Mouse (Mus musculus): ENCODE measurements around the gene Gpd2.

Gpd2 gene

DNA sequence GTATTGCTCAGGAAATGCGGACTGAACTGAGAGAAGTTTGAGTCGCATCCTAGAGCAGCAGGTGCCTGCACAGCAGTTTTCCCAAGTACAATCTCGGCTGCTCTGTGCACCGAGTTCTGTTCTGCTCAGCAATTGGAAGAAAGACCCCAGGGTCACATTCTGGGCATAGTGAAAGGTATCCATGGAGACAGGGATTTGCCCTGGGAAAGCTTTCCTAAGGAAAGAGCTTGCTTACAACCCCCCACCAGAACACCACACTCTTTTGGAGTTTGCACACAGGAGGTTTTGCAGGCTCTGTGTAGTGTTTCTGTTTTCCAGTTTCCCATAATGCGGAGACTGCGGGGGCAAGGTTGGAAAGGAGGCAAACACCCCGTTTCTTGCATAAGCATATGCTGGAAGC lies 150.4 kb downstream of the Gpd2 start:
- DNase-seq (ENCODE audit: low read depth, low spot score): no peak

DNA sequence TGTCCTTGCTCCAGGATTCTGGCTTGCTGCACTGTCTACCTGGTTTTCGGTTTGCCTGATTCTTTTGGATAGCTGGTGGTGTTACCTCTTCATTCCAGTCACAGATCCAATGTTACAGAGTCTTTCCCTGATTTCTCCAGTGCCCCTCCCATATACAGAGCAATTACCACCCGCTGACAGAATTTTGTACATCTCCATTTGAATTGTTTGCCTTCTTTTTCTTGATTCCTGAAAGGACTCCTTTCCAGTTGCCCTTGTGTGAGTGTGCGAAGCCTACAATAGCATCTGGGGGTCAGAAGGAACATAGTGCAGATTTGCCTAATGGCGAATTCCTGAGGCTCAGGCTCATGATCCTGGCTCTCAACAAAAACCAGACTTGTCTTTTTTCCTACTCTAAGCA lies 157.6 kb downstream of the Gpd2 start:
- DNase-seq (ENCODE audit: low read depth, low spot score): no peak

DNA sequence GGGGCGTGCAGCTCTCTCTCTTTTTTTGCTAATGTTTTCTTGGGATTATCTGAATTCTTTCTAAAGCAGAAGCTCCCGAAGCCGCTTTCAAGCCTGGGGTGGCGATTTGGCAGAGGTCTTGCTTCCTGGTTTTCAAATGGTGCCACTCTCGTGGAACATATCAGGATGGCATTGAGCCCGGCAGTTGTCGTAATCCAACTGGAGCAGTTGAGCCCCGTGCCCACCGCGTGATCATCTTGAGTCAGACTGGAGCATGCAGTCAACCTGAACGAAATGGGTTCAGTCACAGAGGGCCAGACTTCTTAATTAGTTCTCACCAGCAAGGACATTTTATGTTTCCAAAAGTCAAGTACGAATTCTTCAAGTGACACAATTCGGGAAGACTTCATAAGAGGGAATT lies 158.6 kb downstream of the Gpd2 start:
- no peak for DNase-seq (ENCODE audit: low read depth, low spot score)

DNA sequence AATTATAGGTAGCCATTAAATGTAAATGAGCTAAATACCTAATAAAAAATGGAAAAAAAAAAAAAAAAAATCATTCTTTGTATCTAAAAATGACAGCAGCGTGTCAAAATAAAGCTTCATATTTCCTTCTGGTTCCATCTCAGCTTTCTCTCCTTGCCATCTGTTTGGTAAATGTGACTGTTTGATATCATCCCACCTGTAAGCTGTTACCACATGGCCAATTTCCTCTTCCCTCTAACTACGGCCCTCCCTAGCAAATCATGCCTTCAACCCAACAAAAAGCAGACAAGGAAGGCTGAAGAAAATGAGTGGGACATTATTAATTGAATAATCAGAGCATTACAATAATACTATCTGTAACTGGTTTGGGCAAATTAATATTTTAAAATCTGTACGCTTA lies 160.3 kb downstream of the Gpd2 start:
- no peak for DNase-seq (ENCODE audit: low read depth, low spot score)

DNA sequence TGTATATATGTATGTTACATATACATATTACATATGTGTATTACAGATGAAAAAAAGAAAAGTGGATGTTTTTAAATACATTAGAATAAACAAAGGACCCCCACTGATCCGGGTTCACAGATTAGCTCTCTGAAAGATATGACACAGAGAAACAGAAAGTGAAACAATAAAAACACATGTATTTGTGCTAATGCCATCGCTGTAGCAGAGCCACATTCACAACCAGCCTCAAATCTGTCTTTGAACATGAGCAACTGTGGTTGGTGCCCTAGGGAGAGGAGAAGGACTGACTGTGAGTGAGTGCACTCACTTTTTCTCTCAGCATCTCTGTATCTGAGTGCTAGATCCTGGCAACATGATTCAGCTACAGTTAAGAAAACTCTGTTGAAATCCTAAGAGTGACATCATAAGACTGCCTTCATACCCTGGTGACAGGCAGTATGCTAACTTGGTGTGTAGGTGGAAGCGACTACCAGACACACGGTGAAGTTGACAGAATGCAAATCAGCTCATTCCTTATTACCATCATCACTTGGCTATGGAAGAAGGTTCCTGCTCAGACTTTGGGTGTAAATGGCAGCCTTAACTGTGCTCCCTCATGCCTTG lies 170.1 kb downstream of the Gpd2 start:
- DNase-seq (ENCODE audit: low read depth, low spot score): no peak

GRCm38 (mm10) chr2:57408413-57408812 lies 171.0 kb downstream of the Gpd2 start:
- DNase-seq (ENCODE audit: low read depth, low spot score): no peak

DNA sequence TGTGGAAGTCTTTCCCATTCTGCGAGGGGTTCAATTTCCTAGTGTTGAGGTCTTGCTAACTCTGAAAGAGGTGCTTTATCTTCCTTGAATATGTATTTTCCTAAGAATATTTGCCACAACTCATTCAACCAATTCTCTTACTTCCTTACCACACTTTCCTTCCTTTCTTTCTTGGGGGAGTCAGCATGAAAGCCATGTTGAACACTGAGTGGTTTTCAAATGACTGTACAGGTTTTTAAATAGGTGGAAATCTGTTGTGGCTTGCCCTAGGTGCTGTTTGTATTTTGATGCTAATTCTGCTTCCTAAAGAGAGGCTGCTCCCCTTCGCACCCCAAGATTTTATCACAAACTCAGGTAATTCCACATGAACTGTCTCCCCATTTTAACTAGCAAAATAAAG lies 174.1 kb downstream of the Gpd2 start:
- no peak for DNase-seq (ENCODE audit: low read depth, low spot score)

- DNase-seq (ENCODE audit: low read depth, low spot score): no peak
Observed at GRCm38 (mm10) chr2:57414550-57415160, 177.2 kb downstream of the Gpd2 start.

DNA sequence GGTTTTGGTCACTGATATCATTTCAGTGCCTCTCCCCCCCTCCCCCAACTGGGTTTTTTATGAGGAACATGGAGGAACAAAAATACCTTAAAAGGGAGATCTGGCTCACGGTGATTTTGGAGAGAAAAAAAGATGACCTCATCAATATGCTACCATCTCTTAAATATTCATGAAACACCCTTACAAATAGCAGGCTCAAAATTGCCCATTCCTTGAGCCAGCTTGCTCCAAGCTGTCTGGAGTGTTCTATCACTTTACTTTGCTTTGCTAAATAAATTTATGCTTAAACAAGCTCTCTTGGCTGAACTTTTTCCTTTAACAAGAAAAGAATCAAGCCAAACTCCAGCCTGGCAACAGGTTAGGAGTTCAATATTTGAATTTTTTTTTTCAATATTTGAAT lies 179.3 kb downstream of the Gpd2 start:
- DNase-seq (ENCODE audit: low read depth, low spot score): no peak
